Mouse (Mus musculus): ENCODE data around the gene Pcdh8. TPM values are rescaled to one million over a fixed set of nuclear protein-coding genes. Genes with fewer than 3 reads are reported as not detected.
A peak's percentile ranks its signal among the peaks of the same experiment; 100 is the strongest.

Gene Pcdh8
- total RNA-seq (2014; rRNA removed) = 103 and 128 TPM in 2 replicates
- 25.9 and 30.1 TPM in 2 replicates for polyA plus RNA-seq (2015; fragmentation: Nextera tagmentation; extraction: Ambion mirVana)

- H3K9me3 ChIP-seq (ENCODE audit: low read length) = no peaks in the 10 kb centered on the region
- ATAC-seq (peak; percentile 93), DNase-seq (ENCODE audit: low spot score) (peak; percentile 98)
- peak; percentile 57 for TF ChIP-seq CTCF (IDR thresholded peaks at IDR 0.05; ENCODE audit: low read depth)
- peak within 1 kb of the TSS; percentile 68 for H3K4me2 ChIP-seq (ENCODE audit: low read depth, low read length)
- WGBS = under 1% methylated on average over 30 of the region's 30 CpGs
- H3K9ac ChIP-seq (replicated peaks; ENCODE audit: low read length) = peak within 1 kb of the TSS; percentile 63
- H3K36me3 ChIP-seq (ENCODE audit: insufficient read depth, low read length) = no peaks in the 10 kb centered on the region
- H3K4me3 ChIP-seq (ENCODE audit: low read length) = peak within 1 kb of the TSS; percentile 47
- peaks cover 16% of the 10 kb centered on the region; the same call in 1 of the 2 replicates for H3K27me3 ChIP-seq (ENCODE audit: insufficient read depth, low read length)
- H3K4me1 ChIP-seq (ENCODE audit: insufficient read depth, low read length) = peaks cover 3% of the 10 kb centered on the region; the same call in 1 of the 2 replicates
- H3K27ac ChIP-seq = peak within 1 kb of the TSS; percentile 82
Observed at GRCm38 (mm10) chr14:79771094-79771535, at the start of gene Pcdh8. Gene Pcdh8 (minus strand): TSS chr14:79771312.

GRCm38 (mm10) chr14:79814709-79815108 lies 43.6 kb upstream of the Pcdh8 start:
- no peak overlapping the region for H3K4me2 ChIP-seq (ENCODE audit: low read depth, low read length)
- ATAC-seq (no peak), DNase-seq (ENCODE audit: low spot score) (no peak)
- TF ChIP-seq CTCF (IDR thresholded peaks at IDR 0.05; ENCODE audit: low read depth) = no peak
- no peak overlapping the region for H3K27ac ChIP-seq
- no peak overlapping the region for H3K4me3 ChIP-seq (ENCODE audit: low read length)
- no peaks in the 10 kb centered on the region for H3K27me3 ChIP-seq (ENCODE audit: insufficient read depth, low read length)
- H3K36me3 ChIP-seq (ENCODE audit: insufficient read depth, low read length) = no peaks in the 10 kb centered on the region
- no peaks in the 10 kb centered on the region for H3K9me3 ChIP-seq (ENCODE audit: low read length)
- H3K4me1 ChIP-seq (ENCODE audit: insufficient read depth, low read length) = no peaks in the 10 kb centered on the region
- H3K9ac ChIP-seq (replicated peaks; ENCODE audit: low read length) = no peak overlapping the region
- 47% methylated on average over 8 of the region's 8 CpGs for WGBS

- Histone ChIP-seq H3K4me1 (ENCODE audit: insufficient read depth, low read length) (no peaks in the 10 kb centered on the region), H3K9ac (replicated peaks; ENCODE audit: low read length) (no peak overlapping the region), H3K27me3 (ENCODE audit: insufficient read depth, low read length) (no peaks in the 10 kb centered on the region), H3K4me2 (ENCODE audit: low read depth, low read length) (no peak overlapping the region), H3K36me3 (ENCODE audit: insufficient read depth, low read length) (no peaks in the 10 kb centered on the region), H3K27ac (no peak overlapping the region), H3K9me3 (ENCODE audit: low read length) (no peaks in the 10 kb centered on the region), H3K4me3 (ENCODE audit: low read length) (no peak overlapping the region)
- TF ChIP-seq CTCF (IDR thresholded peaks at IDR 0.05; ENCODE audit: low read depth) = no peak
- WGBS = 23% methylated on average over 1 of the region's 1 CpGs
- ATAC-seq (no peak), DNase-seq (ENCODE audit: low spot score) (no peak)
Observed at GRCm38 (mm10) chr14:79814084-79814483, 43.0 kb upstream of the Pcdh8 start.

GRCm38 (mm10) chr14:79793179-79793578 lies 22.1 kb upstream of the Pcdh8 start:
- TF ChIP-seq CTCF (IDR thresholded peaks at IDR 0.05; ENCODE audit: low read depth) = no peak
- H3K4me2 ChIP-seq (ENCODE audit: low read depth, low read length) = no peak overlapping the region
- no peak overlapping the region for H3K27ac ChIP-seq
- ATAC-seq (no peak), DNase-seq (ENCODE audit: low spot score) (no peak)
- H3K27me3 ChIP-seq (ENCODE audit: insufficient read depth, low read length) = no peaks in the 10 kb centered on the region
- H3K36me3 ChIP-seq (ENCODE audit: insufficient read depth, low read length) = no peaks in the 10 kb centered on the region
- no peaks in the 10 kb centered on the region for H3K4me1 ChIP-seq (ENCODE audit: insufficient read depth, low read length)
- no peak overlapping the region for H3K4me3 ChIP-seq (ENCODE audit: low read length)
- 70% methylated on average over 8 of the region's 8 CpGs for WGBS
- no peak overlapping the region for H3K9ac ChIP-seq (replicated peaks; ENCODE audit: low read length)
- H3K9me3 ChIP-seq (ENCODE audit: low read length) = 0 out of 2 replicates have a peak, but pooled peaks cover 2% of the 10 kb centered on the region

- Histone ChIP-seq H3K4me1 (ENCODE audit: insufficient read depth, low read length) (no peaks in the 10 kb centered on the region), H3K36me3 (ENCODE audit: insufficient read depth, low read length) (no peaks in the 10 kb centered on the region), H3K27ac (no peak overlapping the region), H3K4me3 (ENCODE audit: low read length) (no peak overlapping the region), H3K4me2 (ENCODE audit: low read depth, low read length) (no peak overlapping the region), H3K9ac (replicated peaks; ENCODE audit: low read length) (no peak overlapping the region), H3K27me3 (ENCODE audit: insufficient read depth, low read length) (no peaks in the 10 kb centered on the region), H3K9me3 (ENCODE audit: low read length) (no peaks in the 10 kb centered on the region)
- ATAC-seq (no peak), DNase-seq (ENCODE audit: low spot score) (peak; percentile 10)
- TF ChIP-seq CTCF (IDR thresholded peaks at IDR 0.05; ENCODE audit: low read depth) = no peak
- 22% methylated on average over 4 of the region's 4 CpGs for WGBS
Observed at GRCm38 (mm10) chr14:79789535-79789934, 18.4 kb upstream of the Pcdh8 start.

- no peak for TF ChIP-seq CTCF (IDR thresholded peaks at IDR 0.05; ENCODE audit: low read depth)
- Histone ChIP-seq H3K4me3 (ENCODE audit: low read length) (no peak overlapping the region), H3K36me3 (ENCODE audit: insufficient read depth, low read length) (no peaks in the 10 kb centered on the region), H3K27ac (no peak overlapping the region), H3K4me2 (ENCODE audit: low read depth, low read length) (no peak overlapping the region), H3K27me3 (ENCODE audit: insufficient read depth, low read length) (no peaks in the 10 kb centered on the region), H3K9ac (replicated peaks; ENCODE audit: low read length) (no peak overlapping the region), H3K9me3 (ENCODE audit: low read length) (no peaks in the 10 kb centered on the region), H3K4me1 (ENCODE audit: insufficient read depth, low read length) (no peaks in the 10 kb centered on the region)
- WGBS = 65% methylated on average over 2 of the region's 2 CpGs
- DNase-seq (ENCODE audit: low spot score) (no peak), ATAC-seq (no peak)
Observed at GRCm38 (mm10) chr14:79788656-79789204, 17.6 kb upstream of the Pcdh8 start.

- no peak for ATAC-seq
- no peaks in the 10 kb centered on the region for H3K4me1 ChIP-seq (ENCODE audit: insufficient read depth, low read length)
Observed at GRCm38 (mm10) chr14:79787918-79788317, 16.8 kb upstream of the Pcdh8 start.

More at GRCm38 (mm10) chr14:79787918-79788317, 16.8 kb upstream of the Pcdh8 start:
- H3K4me2 ChIP-seq (ENCODE audit: low read depth, low read length) = no peak overlapping the region
- H3K9ac ChIP-seq (replicated peaks; ENCODE audit: low read length) = no peak overlapping the region
- no peak for TF ChIP-seq CTCF (IDR thresholded peaks at IDR 0.05; ENCODE audit: low read depth)
- DNase-seq (ENCODE audit: low spot score) = no peak
- H3K4me3 ChIP-seq (ENCODE audit: low read length) = no peak overlapping the region
- H3K27me3 ChIP-seq (ENCODE audit: insufficient read depth, low read length) = no peaks in the 10 kb centered on the region
- H3K9me3 ChIP-seq (ENCODE audit: low read length) = no peaks in the 10 kb centered on the region
- 89% methylated on average over 6 of the region's 6 CpGs for WGBS
- H3K36me3 ChIP-seq (ENCODE audit: insufficient read depth, low read length) = no peaks in the 10 kb centered on the region
- no peak overlapping the region for H3K27ac ChIP-seq
